Mouse (Mus musculus): Measurements from ENCODE around the gene Uqcrh. TPM values are rescaled to one million over a fixed set of nuclear protein-coding genes. Genes with fewer than 3 reads are reported as not detected.
A peak's percentile ranks its signal among the peaks of the same experiment; 100 is the strongest.

The Uqcrh gene
- 436 and 452 TPM in 2 replicates for polyA plus RNA-seq (2016; fragmentation: Nextera tagmentation; extraction: Ambion mirVana)

DNA sequence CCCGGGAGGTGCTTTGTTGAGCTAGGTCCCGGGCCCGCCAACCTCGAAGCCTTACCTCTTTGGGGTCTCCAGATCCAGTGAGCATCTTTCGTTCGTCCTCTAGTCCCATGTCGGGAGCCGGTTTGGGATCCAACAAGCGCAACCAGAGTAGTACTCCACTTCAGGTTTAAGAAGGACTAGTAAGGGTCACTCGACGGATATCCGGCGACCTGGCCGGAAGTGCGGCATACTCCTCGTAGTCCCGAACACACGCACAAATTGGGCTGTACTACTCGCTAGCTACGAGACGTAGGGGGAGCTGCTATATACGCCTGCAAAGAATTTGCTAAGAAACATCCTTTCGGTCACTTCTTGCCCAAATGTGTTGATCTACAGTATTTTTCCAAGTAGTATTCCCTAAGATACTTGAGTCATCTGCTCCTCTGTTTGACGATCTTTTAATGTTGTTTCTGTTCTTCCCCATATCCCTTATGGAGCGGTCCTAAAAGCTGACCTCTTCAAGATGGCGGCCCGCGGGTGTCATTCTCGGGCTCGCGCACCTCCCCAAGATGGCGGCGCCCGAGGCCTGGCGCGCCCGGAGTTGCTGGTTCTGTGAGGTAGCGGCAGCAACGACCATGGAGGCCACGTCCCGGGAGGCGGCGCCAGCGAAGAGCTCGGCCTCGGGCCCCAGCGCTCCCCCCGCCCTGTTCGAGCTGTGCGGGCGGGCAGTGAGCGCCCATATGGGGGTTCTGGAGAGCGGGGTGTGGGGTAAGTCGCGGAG lies at the start of gene Uqcrh, which contains the start of gene Lrrc41:
Gene Uqcrh, minus strand, starts transcription at position 211 of the 760 bp plus-strand sequence.
Gene Lrrc41, plus strand, starts transcription at position 409 of the 760 bp plus-strand sequence.
- Histone ChIP-seq H3K4me2 (peak within 1 kb of the TSS; percentile 90), H3K4me3 (replicated peaks) (peak within 1 kb of the TSS; percentile 98), H3K4me1 (replicated peaks) (peaks cover 26% of the 10 kb centered on the region), H3K9me3 (no peaks in the 10 kb centered on the region), H3K27ac (peak within 1 kb of the TSS; percentile 99), H3K27me3 (no peaks in the 10 kb centered on the region), H3K36me3 (peaks cover 15% of the 10 kb centered on the region), H3K9ac (replicated peaks) (peak within 1 kb of the TSS; percentile 99)
- ATAC-seq (ENCODE audit: insufficient number of reproducible peaks, insufficient read depth, low FRiP score, low TSS enrichment, low read depth), result peak; percentile 93
- under 1% methylated on average over 55 of the region's 55 CpGs for WGBS

DNA sequence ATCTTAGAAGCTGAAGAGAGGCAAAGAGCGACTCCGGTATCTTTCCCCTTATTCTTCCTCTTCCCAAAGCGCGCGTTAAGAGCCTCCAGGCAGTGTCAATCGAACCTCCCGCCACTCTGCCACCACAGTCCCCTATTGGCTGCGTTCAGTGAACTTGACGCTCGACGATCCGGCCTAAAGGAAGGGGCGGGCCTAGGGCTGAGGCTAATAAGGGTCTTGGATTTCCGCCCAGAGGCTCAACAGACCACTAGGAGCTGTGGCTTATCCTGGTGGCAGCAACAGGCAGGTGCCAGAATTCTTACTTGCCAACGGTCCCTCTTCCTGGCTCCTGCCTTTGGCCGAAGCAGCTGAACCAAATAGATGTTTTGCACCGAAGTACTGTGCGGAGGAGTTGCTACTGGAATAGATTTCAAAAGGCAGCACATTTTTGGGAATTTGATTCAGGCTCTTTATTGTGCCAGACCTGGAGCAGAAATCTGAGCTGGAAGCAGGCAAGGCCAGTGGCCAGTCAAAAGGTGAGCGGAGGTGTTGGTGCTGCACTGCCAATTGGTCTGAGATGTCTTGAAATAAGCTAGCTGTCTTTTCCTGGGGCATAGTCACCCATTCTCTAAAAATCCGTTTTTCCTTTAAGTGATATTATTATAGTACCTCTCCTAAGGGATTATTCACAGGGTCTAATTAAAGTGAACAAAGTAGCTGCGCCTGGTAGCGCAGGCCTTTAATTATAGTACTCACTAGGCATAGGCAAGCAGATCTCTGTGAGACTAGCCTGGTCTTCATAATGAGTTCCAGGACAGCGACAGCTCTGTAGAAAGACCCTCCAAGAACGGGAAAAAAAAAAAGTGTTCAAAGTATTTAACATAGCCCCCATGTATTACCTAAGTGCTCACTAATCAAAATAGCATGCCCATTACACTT lies 49.0 kb upstream of the Uqcrh start, which contains the start of the genes Rad54l and Pomgnt1:
Gene Rad54l, minus strand, starts transcription at position 89 of the 918 bp plus-strand sequence.
Gene Pomgnt1, plus strand, starts transcription at position 239 of the 918 bp plus-strand sequence.
- Histone ChIP-seq H3K9me3 (no peaks in the 10 kb centered on the region), H3K9ac (replicated peaks) (peak within 1 kb of the TSS; percentile 66), H3K27ac (peak within 1 kb of the TSS; percentile 69), H3K4me1 (replicated peaks) (peaks cover 13% of the 10 kb centered on the region), H3K36me3 (peaks cover 14% of the 10 kb centered on the region), H3K4me2 (peak within 1 kb of the TSS; percentile 73), H3K27me3 (no peaks in the 10 kb centered on the region), H3K4me3 (replicated peaks) (peak within 1 kb of the TSS; percentile 53)
- ATAC-seq (ENCODE audit: insufficient number of reproducible peaks, insufficient read depth, low FRiP score, low TSS enrichment, low read depth), result peak; percentile 98
- WGBS, result 2% methylated on average over 24 of the region's 24 CpGs

DNA sequence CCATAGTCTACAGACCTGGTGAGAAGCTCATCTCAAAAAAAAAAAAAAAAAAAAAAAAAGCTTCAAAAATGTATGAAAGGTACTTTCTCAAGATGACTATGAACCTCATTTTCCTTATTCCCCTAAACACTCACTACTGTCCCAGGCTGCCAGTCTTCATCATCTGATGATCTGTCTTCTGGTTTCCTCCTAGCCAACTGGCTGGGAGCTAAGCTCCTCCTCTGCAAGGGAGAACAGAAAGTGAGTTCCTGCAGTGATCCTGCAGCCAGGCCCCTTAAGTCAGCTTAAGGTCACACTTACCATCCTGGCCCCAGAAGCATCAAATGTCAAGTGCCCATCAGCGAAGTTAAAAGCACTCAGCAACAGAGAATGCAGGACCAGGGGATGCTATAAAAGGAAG lies 47.9 kb upstream of the Uqcrh start:
- Histone ChIP-seq H3K4me2 (peak overlapping the region; percentile 73), H3K9ac (replicated peaks) (peak overlapping the region; percentile 66), H3K36me3 (peaks cover 22% of the 10 kb centered on the region), H3K9me3 (no peaks in the 10 kb centered on the region), H3K27ac (no peak overlapping the region), H3K4me3 (replicated peaks) (peak overlapping the region; percentile 53), H3K27me3 (no peaks in the 10 kb centered on the region), H3K4me1 (replicated peaks) (peaks cover 13% of the 10 kb centered on the region)
- WGBS, result 0% methylated on average over 1 of the region's 1 CpGs
- no peak for ATAC-seq (ENCODE audit: insufficient number of reproducible peaks, insufficient read depth, low FRiP score, low TSS enrichment, low read depth)

DNA sequence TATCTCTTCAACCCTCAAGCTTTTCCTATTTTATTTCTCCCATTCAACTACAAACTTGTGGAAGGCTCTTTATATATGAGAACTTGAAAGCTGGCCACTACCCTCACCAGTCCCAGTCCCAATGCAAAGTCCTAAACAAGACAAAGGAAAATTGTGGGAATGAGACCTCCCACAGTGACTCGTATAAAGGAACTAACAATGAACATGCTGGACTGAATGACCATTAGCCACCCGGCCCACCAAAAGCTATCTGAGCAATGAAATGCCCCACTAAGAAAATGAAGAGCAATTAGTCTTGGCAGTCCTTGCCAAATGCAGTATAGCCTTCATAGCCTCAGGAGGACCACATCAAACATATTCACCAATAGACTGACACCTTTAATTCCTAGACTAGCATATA lies 36.6 kb upstream of the Uqcrh start:
- H3K4me1 ChIP-seq (replicated peaks), result no peaks in the 10 kb centered on the region
- H3K27me3 ChIP-seq, result no peaks in the 10 kb centered on the region
- H3K4me3 ChIP-seq (replicated peaks), result no peak overlapping the region
- no peak overlapping the region for H3K27ac ChIP-seq
- H3K36me3 ChIP-seq, result peaks cover 71% of the 10 kb centered on the region
- no peaks in the 10 kb centered on the region for H3K9me3 ChIP-seq
- WGBS, result 94% methylated on average over 2 of the region's 2 CpGs
- no peak overlapping the region for H3K9ac ChIP-seq (replicated peaks)
- no peak overlapping the region for H3K4me2 ChIP-seq
- no peak for ATAC-seq (ENCODE audit: insufficient number of reproducible peaks, insufficient read depth, low FRiP score, low TSS enrichment, low read depth)

DNA sequence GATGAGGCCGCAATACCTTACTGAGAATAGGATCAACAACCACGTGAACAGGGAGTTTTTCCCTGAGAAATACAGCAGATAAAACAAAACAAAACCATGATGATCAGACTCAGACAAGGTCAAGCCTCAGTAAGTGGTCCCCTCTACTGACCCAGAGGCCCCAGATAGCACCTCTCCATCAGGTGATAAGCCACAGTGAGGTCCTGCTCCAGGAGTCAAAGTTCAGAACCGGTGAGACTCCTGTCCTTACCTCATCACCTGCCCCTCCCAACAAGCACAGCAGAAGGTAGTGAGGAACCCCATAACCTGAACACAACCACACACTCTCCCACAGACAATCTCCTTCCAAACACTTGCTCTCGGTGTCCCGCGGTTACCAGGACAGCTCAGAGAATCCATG lies 35.8 kb upstream of the Uqcrh start:
- Histone ChIP-seq H3K9me3 (no peaks in the 10 kb centered on the region), H3K36me3 (peaks cover 70% of the 10 kb centered on the region), H3K27ac (no peak overlapping the region), H3K27me3 (no peaks in the 10 kb centered on the region), H3K4me1 (replicated peaks) (no peaks in the 10 kb centered on the region), H3K4me2 (no peak overlapping the region), H3K9ac (replicated peaks) (no peak overlapping the region), H3K4me3 (replicated peaks) (no peak overlapping the region)
- 96% methylated on average over 6 of the region's 6 CpGs for WGBS
- no peak for ATAC-seq (ENCODE audit: insufficient number of reproducible peaks, insufficient read depth, low FRiP score, low TSS enrichment, low read depth)

DNA sequence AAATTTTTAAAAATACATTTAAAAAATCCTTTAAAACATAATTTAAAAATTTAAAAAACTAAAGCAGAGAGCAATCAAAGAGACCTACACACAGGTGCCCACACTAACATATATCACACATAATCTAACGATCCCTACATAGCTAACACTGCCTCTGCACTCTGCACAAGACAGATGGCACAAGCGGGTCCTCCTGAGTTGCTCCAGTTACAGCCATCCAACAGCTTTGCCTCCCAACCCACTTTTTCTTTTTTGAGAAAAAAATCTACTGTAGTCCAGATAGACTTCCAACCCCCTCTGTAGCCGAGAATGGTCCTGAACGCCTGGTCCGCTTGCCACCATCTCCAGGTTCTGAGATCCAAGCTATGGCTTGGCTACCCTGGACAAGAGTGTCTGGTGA lies 30.4 kb upstream of the Uqcrh start:
- no peak overlapping the region for H3K4me2 ChIP-seq
- no peak overlapping the region for H3K9ac ChIP-seq (replicated peaks)
- ATAC-seq (ENCODE audit: insufficient number of reproducible peaks, insufficient read depth, low FRiP score, low TSS enrichment, low read depth), result no peak
- H3K4me3 ChIP-seq (replicated peaks), result no peak overlapping the region
- 93% methylated on average over 5 of the region's 5 CpGs for WGBS
- H3K4me1 ChIP-seq (replicated peaks), result no peaks in the 10 kb centered on the region
- no peaks in the 10 kb centered on the region for H3K9me3 ChIP-seq
- no peaks in the 10 kb centered on the region for H3K27me3 ChIP-seq
- no peak overlapping the region for H3K27ac ChIP-seq
- peaks cover 86% of the 10 kb centered on the region for H3K36me3 ChIP-seq

DNA sequence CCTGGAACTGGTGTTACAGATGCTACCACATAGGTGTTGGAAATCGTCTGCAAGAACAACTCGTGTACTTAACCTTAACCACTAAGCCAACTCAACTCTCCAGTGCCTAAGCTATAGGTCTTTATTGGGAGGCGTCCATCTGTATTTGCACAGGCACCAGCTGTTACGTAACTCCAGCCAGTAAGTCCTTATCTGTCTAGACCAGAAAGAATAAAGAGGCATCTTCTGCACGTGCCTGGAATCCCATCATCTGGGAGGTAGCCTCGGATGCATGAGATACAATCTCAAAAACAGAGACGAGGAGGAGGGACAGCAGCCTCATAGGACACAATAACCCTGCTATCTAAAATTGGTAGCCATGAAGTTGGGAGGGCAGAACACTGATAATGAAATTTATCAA lies 26.1 kb upstream of the Uqcrh start:
- Histone ChIP-seq H3K36me3 (peaks cover 98% of the 10 kb centered on the region), H3K9me3 (no peaks in the 10 kb centered on the region), H3K4me2 (no peak overlapping the region), H3K4me3 (replicated peaks) (no peak overlapping the region), H3K4me1 (replicated peaks) (no peaks in the 10 kb centered on the region), H3K9ac (replicated peaks) (no peak overlapping the region), H3K27ac (no peak overlapping the region), H3K27me3 (no peaks in the 10 kb centered on the region)
- no peak for ATAC-seq (ENCODE audit: insufficient number of reproducible peaks, insufficient read depth, low FRiP score, low TSS enrichment, low read depth)
- 85% methylated on average over 7 of the region's 7 CpGs for WGBS

DNA sequence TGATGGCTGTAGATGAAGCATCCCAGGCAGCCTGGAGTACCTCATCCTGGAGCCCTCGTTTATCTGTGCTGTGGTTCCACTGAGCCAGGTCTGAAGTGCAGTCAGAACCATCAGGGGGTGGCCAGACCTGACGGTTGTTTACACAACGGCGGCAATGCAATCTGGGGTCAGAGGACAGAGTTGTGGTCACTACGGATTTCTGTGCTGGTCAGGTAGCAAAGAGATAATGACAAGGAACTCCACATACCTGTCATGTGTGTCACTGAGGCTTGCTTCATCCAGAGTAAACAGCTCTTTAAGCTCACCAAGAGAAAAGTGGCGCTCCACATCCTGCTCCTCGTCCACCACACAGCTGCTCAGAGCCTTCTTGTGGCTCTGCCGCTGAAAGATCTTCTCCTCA lies 22.3 kb upstream of the Uqcrh start:
- no peak for ATAC-seq (ENCODE audit: insufficient number of reproducible peaks, insufficient read depth, low FRiP score, low TSS enrichment, low read depth)
- Histone ChIP-seq H3K9ac (replicated peaks) (no peak overlapping the region), H3K9me3 (no peaks in the 10 kb centered on the region), H3K4me1 (replicated peaks) (no peaks in the 10 kb centered on the region), H3K4me2 (no peak overlapping the region), H3K36me3 (peaks cover 100% of the 10 kb centered on the region), H3K27me3 (no peaks in the 10 kb centered on the region), H3K4me3 (replicated peaks) (no peak overlapping the region), H3K27ac (no peak overlapping the region)
- 80% methylated on average over 8 of the region's 8 CpGs for WGBS

DNA sequence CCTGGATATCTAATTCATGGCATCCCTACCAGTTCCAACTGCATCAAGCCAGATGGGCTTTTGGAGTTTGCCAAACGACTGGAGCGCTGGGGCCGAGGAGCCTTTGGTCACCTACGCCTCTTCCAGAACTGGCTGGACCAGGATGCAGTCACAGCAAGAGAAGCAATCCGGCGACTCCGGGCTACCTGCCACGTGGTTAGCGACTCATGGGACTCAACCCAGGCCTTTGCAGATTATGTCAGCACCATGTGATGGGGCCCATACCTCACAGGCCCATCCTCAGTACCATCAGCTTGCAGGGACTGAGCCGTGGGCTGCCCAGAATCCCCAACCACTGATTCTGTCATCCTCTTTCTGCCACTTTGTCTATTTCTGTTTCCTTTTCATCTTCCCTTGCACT lies 21.4 kb upstream of the Uqcrh start:
- peaks cover 100% of the 10 kb centered on the region for H3K36me3 ChIP-seq
- no peak overlapping the region for H3K27ac ChIP-seq
- no peak overlapping the region for H3K4me2 ChIP-seq
- H3K9ac ChIP-seq (replicated peaks), result no peak overlapping the region
- H3K4me1 ChIP-seq (replicated peaks), result no peaks in the 10 kb centered on the region
- H3K9me3 ChIP-seq, result no peaks in the 10 kb centered on the region
- no peaks in the 10 kb centered on the region for H3K27me3 ChIP-seq
- ATAC-seq (ENCODE audit: insufficient number of reproducible peaks, insufficient read depth, low FRiP score, low TSS enrichment, low read depth), result no peak
- WGBS, result 92% methylated on average over 10 of the region's 10 CpGs
- no peak overlapping the region for H3K4me3 ChIP-seq (replicated peaks)

DNA sequence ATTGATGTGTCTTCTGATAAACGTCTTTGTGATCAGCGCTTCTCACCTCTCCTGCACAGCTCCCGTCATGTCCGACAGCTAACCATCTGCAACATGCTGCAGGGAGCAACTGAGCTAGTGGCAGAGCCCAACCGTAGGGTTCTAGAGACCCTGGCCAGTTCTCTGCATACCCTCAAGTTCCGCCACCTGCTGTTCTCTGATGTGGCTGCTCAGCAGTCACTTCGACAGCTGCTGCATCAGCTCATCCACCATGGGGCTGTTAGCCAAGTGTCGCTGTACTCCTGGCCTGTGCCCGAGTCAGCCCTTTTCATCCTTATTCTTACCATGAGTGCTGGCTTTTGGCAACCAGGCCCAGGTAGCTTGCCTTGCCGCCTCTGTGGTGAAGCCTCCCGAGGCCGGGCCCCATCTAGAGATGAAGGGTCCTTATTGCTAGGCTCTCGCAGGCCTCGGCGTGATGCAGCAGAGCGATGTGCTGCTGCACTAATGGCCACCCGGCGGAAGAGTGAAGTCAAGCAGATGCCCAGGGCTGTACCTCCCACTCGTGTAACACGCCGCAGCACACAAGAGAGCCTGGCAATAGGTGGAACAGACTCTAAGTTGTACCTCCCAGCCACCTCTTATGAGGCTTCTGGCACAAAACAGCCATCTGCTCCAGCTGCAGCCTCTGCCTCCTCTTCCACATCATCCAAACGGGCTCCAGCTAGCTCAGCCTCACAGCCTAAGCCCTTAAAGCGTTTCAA lies 13.8 kb upstream of the Uqcrh start:
- H3K27me3 ChIP-seq, result no peaks in the 10 kb centered on the region
- no peak overlapping the region for H3K27ac ChIP-seq
- H3K9me3 ChIP-seq, result no peaks in the 10 kb centered on the region
- H3K4me2 ChIP-seq, result no peak overlapping the region
- H3K4me1 ChIP-seq (replicated peaks), result no peaks in the 10 kb centered on the region
- no peak overlapping the region for H3K9ac ChIP-seq (replicated peaks)
- peaks cover 99% of the 10 kb centered on the region for H3K36me3 ChIP-seq
- 89% methylated on average over 23 of the region's 23 CpGs for WGBS
- H3K4me3 ChIP-seq (replicated peaks), result no peak overlapping the region
- no peak for ATAC-seq (ENCODE audit: insufficient number of reproducible peaks, insufficient read depth, low FRiP score, low TSS enrichment, low read depth)
